Mouse (Mus musculus) lung, postnatal 0 days (tissue): ENCODE data around the gene Rfwd3.

Experiments used
- CTCF ChIP-seq: IDR thresholded peaks from 2 replicates; pipeline ENCODE4 v1.5.1; 2016; ENCODE audit warnings: antibody characterized with exemption, mild to moderate bottlenecking
- EP300 ChIP-seq: IDR thresholded peaks from 2 replicates; pipeline ENCODE4 v1.6.1; 2016; ENCODE audit warnings: antibody characterized with exemption, mild to moderate bottlenecking, control low read depth

DNA sequence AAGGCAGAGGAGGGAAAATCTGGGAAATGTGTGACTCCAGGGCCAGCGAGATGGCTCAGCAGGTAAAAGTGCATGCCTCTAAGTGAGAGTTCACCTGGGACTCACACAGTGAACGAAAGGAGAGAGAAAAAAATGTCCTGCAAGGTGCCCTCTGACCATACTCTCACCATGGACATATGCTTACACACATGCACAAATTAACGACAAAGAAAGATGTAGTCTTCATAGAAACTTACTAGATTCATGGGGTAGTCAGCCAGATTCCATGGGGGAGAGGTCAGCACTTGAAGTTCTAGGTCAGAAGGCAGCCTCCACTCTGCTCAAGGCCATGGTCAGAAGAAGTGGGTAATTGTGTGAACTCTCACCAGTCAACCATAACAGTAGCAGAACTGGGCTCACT is 40.2 kb upstream of the Rfwd3 start:
- no peak for TF ChIP-seq CTCF
- TF ChIP-seq EP300: no peak
